Mouse (Mus musculus) MEL-GATA-1-ER (cell line): ENCODE results near the gene Strn3.
"Not testable (repeated sequence)": the region's sequence is repeated elsewhere in the genome, so short reads cannot be mapped to it uniquely, and the experiment has no call there.

Experiments used
- DNase-seq: peaks from one replicate; pipeline ENCODE4 v3.0.0-alpha.2; 2012; ENCODE audit warnings: low read depth; ENCODE audit errors: extremely low read depth

The Strn3 gene

GRCm38 (mm10) chr12:51621161-51621560 is 70.5 kb downstream of the Strn3 start:
- DNase-seq: no peak

GRCm38 (mm10) chr12:51620572-51620971 is 71.1 kb downstream of the Strn3 start:
- DNase-seq: no peak

GRCm38 (mm10) chr12:51612361-51612760 is 79.3 kb downstream of the Strn3 start:
- no peak for DNase-seq

- DNase-seq: no peak
Measured at GRCm38 (mm10) chr12:51606138-51606537, 85.6 kb downstream of the Strn3 start.

GRCm38 (mm10) chr12:51603306-51603705 is 88.4 kb downstream of the Strn3 start:
- no peak for DNase-seq

GRCm38 (mm10) chr12:51594030-51594470 is 97.6 kb downstream of the Strn3 start:
- DNase-seq: no peak

GRCm38 (mm10) chr12:51593229-51594029 is 98.3 kb downstream of the Strn3 start, which contains the start of gene Coch:
TSS of gene Coch (plus strand) at chr12:51593341.
- DNase-seq: no peak

- DNase-seq: no peak
Measured at GRCm38 (mm10) chr12:51592888-51593228, 98.8 kb downstream of the Strn3 start.

- no peak for DNase-seq
Measured at GRCm38 (mm10) chr12:51591921-51592320, 99.8 kb downstream of the Strn3 start.

GRCm38 (mm10) chr12:51589263-51589662 is 102.4 kb downstream of the Strn3 start:
- no peak for DNase-seq

- DNase-seq: not testable (repeated sequence)
Measured at GRCm38 (mm10) chr12:51577816-51578215, 113.9 kb downstream of the Strn3 start.

GRCm38 (mm10) chr12:51572651-51573050 is 119.0 kb downstream of the Strn3 start:
- no peak for DNase-seq

- DNase-seq: peak; percentile 52
Measured at GRCm38 (mm10) chr12:51569944-51570343, 121.8 kb downstream of the Strn3 start.

GRCm38 (mm10) chr12:51569472-51569871 is 122.2 kb downstream of the Strn3 start:
- peak; percentile 84 for DNase-seq

GRCm38 (mm10) chr12:51567225-51567624 is 124.5 kb downstream of the Strn3 start:
- peak; percentile 77 for DNase-seq

- DNase-seq: no peak
Measured at GRCm38 (mm10) chr12:51561416-51561815, 130.3 kb downstream of the Strn3 start.
